Mouse (Mus musculus): ENCODE data around the gene Galnt14. TPM values are rescaled to one million over a fixed set of nuclear protein-coding genes. Genes with fewer than 3 reads are reported as not detected.

The Galnt14 gene
- total RNA-seq, 2 experiments from 2014 or later, result not detected

GRCm38 (mm10) chr17:73571961-73572360, 138.3 kb downstream of the Galnt14 start:
- DNase-seq, result no peak

- no peak for DNase-seq
Measured at GRCm38 (mm10) chr17:73568204-73568603, 142.0 kb downstream of the Galnt14 start.

GRCm38 (mm10) chr17:73561149-73561548, 149.1 kb downstream of the Galnt14 start:
- DNase-seq, result no peak

GRCm38 (mm10) chr17:73560208-73560784, 150.0 kb downstream of the Galnt14 start:
- no peak for DNase-seq

GRCm38 (mm10) chr17:73559498-73559897, 150.8 kb downstream of the Galnt14 start:
- DNase-seq, result no peak

GRCm38 (mm10) chr17:73557101-73557500, 153.2 kb downstream of the Galnt14 start:
- DNase-seq, result no peak

GRCm38 (mm10) chr17:73556436-73556835, 153.8 kb downstream of the Galnt14 start:
- no peak for DNase-seq

- DNase-seq, result no peak
Measured at GRCm38 (mm10) chr17:73554668-73555067, 155.6 kb downstream of the Galnt14 start.

- DNase-seq, result no peak
Measured at GRCm38 (mm10) chr17:73548783-73549566, 161.3 kb downstream of the Galnt14 start.

- no peak for DNase-seq
Measured at GRCm38 (mm10) chr17:73548119-73548518, 162.1 kb downstream of the Galnt14 start.

GRCm38 (mm10) chr17:73547483-73547882, 162.8 kb downstream of the Galnt14 start:
- DNase-seq, result no peak

- no peak for DNase-seq
Measured at GRCm38 (mm10) chr17:73541911-73542310, 168.3 kb downstream of the Galnt14 start.

- no peak for DNase-seq
Measured at GRCm38 (mm10) chr17:73541233-73541570, 169.1 kb downstream of the Galnt14 start.

GRCm38 (mm10) chr17:73540409-73541232, 169.6 kb downstream of the Galnt14 start:
- no peak for DNase-seq

GRCm38 (mm10) chr17:73531896-73532295, 178.4 kb downstream of the Galnt14 start:
- no peak for DNase-seq

- no peak for DNase-seq
Measured at GRCm38 (mm10) chr17:73522169-73522568, 188.1 kb downstream of the Galnt14 start.

- no peak for DNase-seq
Measured at GRCm38 (mm10) chr17:73519350-73519749, 190.9 kb downstream of the Galnt14 start.

- DNase-seq, result no peak
Measured at GRCm38 (mm10) chr17:73518359-73518758, 191.9 kb downstream of the Galnt14 start.

- no peak for DNase-seq
Measured at GRCm38 (mm10) chr17:73515506-73515905, 194.7 kb downstream of the Galnt14 start.

- DNase-seq, result no peak
Measured at GRCm38 (mm10) chr17:73514862-73515261, 195.4 kb downstream of the Galnt14 start.

- no peak for DNase-seq
Measured at GRCm38 (mm10) chr17:73514258-73514657, 196.0 kb downstream of the Galnt14 start.

- DNase-seq, result no peak
Measured at GRCm38 (mm10) chr17:73512844-73513243, 197.4 kb downstream of the Galnt14 start.
